17 mouse cellular contexts compared by ENCODE assay signal in genomic region chr5:118375916-118376315, GRCm38 (mm10).
A peak's percentile ranks its signal among the peaks of the same experiment; 100 is the strongest.
DNase-seq lines count a peak whose midpoint lies in the region; ATAC-seq and TF ChIP-seq lines count a peak whose summit lies in the region.
"Had no signal": no experiment of that assay in that cellular context is flagged by ENCODE, and none has a peak within 500 bp of the region (broad histone marks: within the 10 kb centered on the region; RNA-seq: fewer than 3 reads in every experiment).

No protein-coding gene starts in this region.

- H3K4me3 ChIP-seq in heart, embryonic 11.5 days (ENCODE audit: low read depth, low read length) = no peak overlapping the region
- H3K4me3 ChIP-seq in kidney, adult 2 months (ENCODE audit: insufficient read depth, low read depth, low read length) = no peak overlapping the region
- H3K4me3 ChIP-seq: kidney, embryonic 15.5 days; layer of hippocampus, adult 2 months; neural tube, embryonic 15.5 days had no signal

- no peak overlapping the region for H3K27ac ChIP-seq in heart, embryonic 11.5 days (ENCODE audit: low read depth, low read length)
- no peak overlapping the region for H3K27ac ChIP-seq in kidney, adult 2 months (ENCODE audit: insufficient read depth, low read depth, low read length)
- H3K27ac ChIP-seq: hindbrain, embryonic 14.5 days; kidney, embryonic 15.5 days; layer of hippocampus, adult 2 months; neural tube, embryonic 15.5 days had no signal

- H3K4me1 ChIP-seq in heart, embryonic 11.5 days (ENCODE audit: control insufficient read depth, insufficient read depth, low read length) = peaks cover 17% of the 10 kb centered on the region
- H3K4me1 ChIP-seq in kidney, adult 2 months (ENCODE audit: control insufficient read depth, insufficient read depth, low read length) = 0 out of 2 replicates have a peak, but pooled peaks cover 3% of the 10 kb centered on the region

- WGBS in heart, embryonic 11.5 days (ENCODE audit: insufficient replicate concordance) = 63% methylated on average over 5 of the region's 5 CpGs
- 74% methylated on average over 5 of the region's 5 CpGs for WGBS in kidney, adult 2 months

- H3K27me3 ChIP-seq in heart, embryonic 11.5 days (ENCODE audit: control insufficient read depth, insufficient read depth, low read length) = 0 out of 2 replicates have a peak, but pooled peaks cover 6% of the 10 kb centered on the region
- H3K27me3 ChIP-seq in kidney, adult 2 months (replicated peaks; ENCODE audit: control insufficient read depth, insufficient read depth, low read length) = no peaks in the 10 kb centered on the region
- H3K27me3 ChIP-seq: neural tube, embryonic 15.5 days had no signal

- TF ChIP-seq POLR2A in kidney, adult 2 months (IDR thresholded peaks at IDR 0.05; ENCODE audit: low read depth, low read length) = no peak

- no peak overlapping the region for H3K4me2 ChIP-seq in heart, embryonic 11.5 days
- H3K4me2 ChIP-seq: hindbrain, embryonic 14.5 days; kidney, embryonic 15.5 days; neural tube, embryonic 15.5 days had no signal

- TF ChIP-seq CTCF in kidney, adult 2 months (conservative IDR thresholded peaks at IDR 0.05; ENCODE audit: insufficient read depth, insufficient read length, low read depth, low read length) = no peak

- 0 out of 2 replicates have a peak overlapping the region, but pooled peaks have one; percentile 10 for H3K9ac ChIP-seq in heart, embryonic 11.5 days (ENCODE audit: low read depth, low read length)
- H3K9ac ChIP-seq: hindbrain, embryonic 14.5 days; kidney, embryonic 15.5 days; neural tube, embryonic 15.5 days had no signal

- DNase-seq in heart, adult 8-10 months (ENCODE audit: low spot score) = no peak
- DNase-seq in CD4-positive, CD25-positive, alpha-beta regulatory T cell, adult 2 months (ENCODE audit: low read depth, low spot score) = peak; percentile 39
- DNase-seq in right cerebral cortex, postnatal 4 days = no peak
- no peak for DNase-seq in kidney, adult 2 months
- no peak for DNase-seq in cerebellum, postnatal 10 days
- DNase-seq: cerebellum, adult 18-20 months; gastrocnemius, postnatal 36 days; lung, adult 18-20 months; right cerebral cortex, adult 18-20 months; thymus, adult 18-20 months had no signal

- H3K9me3 ChIP-seq in heart, embryonic 11.5 days (replicated peaks; ENCODE audit: control insufficient read depth, low read length) = no peaks in the 10 kb centered on the region
- H3K9me3 ChIP-seq: kidney, embryonic 15.5 days; neural tube, embryonic 15.5 days had no signal

- no peak for ATAC-seq in heart, embryonic 11.5 days (replicated peaks; ENCODE audit: insufficient number of reproducible peaks, low FRiP score, low TSS enrichment)
- peak; percentile 23 for ATAC-seq in granulocyte monocyte progenitor cell, adult 5-6 weeks (replicated peaks; ENCODE audit: poor library complexity, severe bottlenecking)
- 0 out of 2 replicates have a peak, but pooled peaks have one; percentile 5 for ATAC-seq in monocyte, adult 5-6 weeks (replicated peaks; ENCODE audit: insufficient number of reproducible peaks, low FRiP score, low TSS enrichment, poor library complexity, severe bottlenecking)

- H3K36me3 ChIP-seq in heart, embryonic 11.5 days (ENCODE audit: control insufficient read depth, insufficient read depth, low read length) = no peaks in the 10 kb centered on the region
- H3K36me3 ChIP-seq in kidney, adult 2 months (ENCODE audit: control insufficient read depth, insufficient read depth, low read length) = no peaks in the 10 kb centered on the region
- H3K36me3 ChIP-seq: kidney, embryonic 15.5 days; neural tube, embryonic 15.5 days had no signal
